Mouse (Mus musculus) mammary gland, adult 2 months (tissue): Measurements from ENCODE around the gene Hoxa5. TPM values are rescaled to one million over a fixed set of nuclear protein-coding genes. Genes with fewer than 3 reads are reported as not detected.

Experiments
- polyA plus RNA-seq: library from polyadenylated mRNA; depleted of rRNA; stranded (reverse); fragments of >200 nt; gene quantifications from 2 replicates; pipeline ENCODE4 v1.2.3, GENCODE M21; 2012; ENCODE audit warnings: low replicate concordance; rRNA removed

Hoxa5 gene
- 3.1 and 6.1 TPM in 2 replicates for polyA plus RNA-seq

DNA sequence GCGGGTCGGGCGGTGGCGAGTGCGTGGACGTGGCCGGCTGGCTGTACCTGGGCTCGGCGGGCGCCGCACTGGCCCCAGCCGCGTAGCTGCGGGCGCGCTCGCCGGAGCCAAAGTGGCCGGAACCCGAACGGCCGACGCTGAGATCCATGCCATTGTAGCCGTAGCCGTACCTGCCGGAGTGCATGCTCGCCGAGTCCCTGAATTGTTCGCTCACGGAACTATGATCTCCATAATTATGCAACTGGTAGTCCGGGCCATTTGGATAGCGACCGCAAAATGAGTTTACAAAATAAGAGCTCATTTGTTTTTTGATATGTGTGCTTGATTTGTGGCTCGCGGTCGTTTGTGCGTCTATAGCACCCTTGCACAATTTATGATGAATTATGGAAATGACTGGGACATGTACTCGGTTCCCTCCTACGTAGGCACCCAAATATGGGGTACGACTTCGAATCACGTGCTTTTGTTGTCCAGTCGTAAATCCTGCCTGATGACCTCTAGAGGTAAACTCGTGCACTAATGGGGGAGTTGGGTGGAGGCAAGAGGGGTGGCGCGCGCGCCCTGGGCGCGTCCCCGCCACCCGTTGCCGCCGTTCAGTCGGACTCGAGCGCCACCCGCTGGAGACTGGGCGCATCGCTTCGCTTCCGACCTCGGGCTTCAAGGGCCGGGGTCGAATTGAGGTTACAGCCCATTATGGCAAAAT lies at the start of gene Hoxa5:
TSS of gene Hoxa5 (minus strand) at position 538 of the 703 bp plus-strand sequence.

DNA sequence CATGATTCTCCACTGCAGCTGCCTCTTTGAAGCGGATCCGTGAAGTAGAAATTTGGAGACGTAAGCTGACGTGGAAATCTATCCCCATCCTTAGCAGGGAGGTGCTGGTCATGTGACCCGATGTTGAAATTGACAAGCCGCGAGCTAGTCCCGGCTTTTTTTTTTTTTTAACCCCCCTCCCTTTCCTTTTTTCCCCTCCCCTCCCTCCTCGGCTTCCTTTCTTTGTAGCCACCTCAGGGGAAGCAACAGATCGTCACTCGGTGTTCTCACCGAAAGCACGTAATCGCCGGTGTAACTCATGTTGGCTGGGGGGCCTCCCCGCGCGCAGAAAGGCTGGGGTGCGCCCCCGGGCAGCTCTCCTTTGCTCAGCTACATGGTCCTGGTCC lies 41.4 kb upstream of the Hoxa5 start, which contains the start of gene Hoxa11:
TSS of gene Hoxa11 (minus strand) at position 54 of the 386 bp plus-strand sequence.

DNA sequence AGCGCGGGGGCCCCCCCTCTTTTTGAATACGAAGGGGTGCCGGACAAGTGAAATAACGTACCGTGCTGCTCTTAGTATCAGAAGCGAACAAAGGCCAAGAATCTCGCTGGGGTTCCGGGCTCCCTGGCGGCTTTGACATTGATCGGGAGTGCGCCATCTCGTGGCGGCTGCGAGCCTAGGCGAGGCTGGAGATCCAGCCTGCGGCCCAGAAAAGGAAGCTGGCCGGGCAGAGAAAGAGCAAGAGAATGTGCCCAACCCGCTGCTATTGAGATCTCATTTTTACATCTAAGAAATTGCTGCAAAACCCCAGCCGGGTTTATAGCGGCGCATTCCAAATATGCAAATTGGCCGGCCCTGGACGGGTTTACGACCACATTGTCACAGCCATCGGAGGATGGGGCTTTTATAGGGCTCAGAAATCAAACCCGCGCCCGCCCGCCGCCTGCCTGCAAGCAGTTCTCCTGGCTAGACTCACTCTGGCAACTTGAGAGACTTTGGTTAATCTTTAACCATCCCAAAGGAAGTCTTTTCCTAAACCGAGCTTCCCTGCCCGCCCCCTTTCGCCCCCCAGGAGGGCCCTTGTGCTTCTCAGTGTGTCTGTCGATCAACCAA lies 36.1 kb upstream of the Hoxa5 start, which contains the start of gene Hoxa10:
TSS of gene Hoxa10 (minus strand) at position 466 of the 612 bp plus-strand sequence.

DNA sequence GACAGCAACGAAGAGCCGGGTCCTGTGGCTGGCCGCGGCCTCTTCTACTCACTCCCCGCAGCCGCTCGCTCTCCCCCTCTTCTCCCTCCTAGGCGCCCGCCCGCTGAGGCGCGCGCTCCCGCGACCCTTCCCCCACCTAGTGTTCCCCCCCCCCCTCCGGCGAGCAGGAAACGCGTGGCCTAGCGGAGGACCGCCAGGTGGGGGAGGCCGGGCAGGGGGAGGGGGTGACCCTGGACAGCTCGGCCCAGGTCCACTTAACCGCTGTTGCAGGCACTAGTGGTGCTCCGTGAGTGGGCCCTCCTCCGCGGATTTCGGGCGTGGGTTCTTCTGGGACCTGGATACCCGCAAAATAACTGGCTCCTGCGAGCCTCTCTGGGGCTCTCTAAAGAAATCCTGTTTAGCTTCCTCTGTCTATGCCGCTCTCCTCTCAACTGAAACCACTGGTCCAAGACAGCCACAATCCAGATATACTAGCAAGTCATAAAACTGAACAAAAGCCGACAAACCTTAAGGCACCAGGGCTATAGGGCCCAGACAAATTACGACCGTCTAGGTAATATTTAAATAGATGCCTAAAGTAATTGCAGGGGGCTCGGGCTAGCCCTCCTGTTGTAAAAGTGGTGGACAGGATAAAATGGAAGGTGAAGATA lies 26.3 kb upstream of the Hoxa5 start, which contains the start of gene Hoxa9:
TSS of gene Hoxa9 (minus strand) at position 574 of the 650 bp plus-strand sequence.

DNA sequence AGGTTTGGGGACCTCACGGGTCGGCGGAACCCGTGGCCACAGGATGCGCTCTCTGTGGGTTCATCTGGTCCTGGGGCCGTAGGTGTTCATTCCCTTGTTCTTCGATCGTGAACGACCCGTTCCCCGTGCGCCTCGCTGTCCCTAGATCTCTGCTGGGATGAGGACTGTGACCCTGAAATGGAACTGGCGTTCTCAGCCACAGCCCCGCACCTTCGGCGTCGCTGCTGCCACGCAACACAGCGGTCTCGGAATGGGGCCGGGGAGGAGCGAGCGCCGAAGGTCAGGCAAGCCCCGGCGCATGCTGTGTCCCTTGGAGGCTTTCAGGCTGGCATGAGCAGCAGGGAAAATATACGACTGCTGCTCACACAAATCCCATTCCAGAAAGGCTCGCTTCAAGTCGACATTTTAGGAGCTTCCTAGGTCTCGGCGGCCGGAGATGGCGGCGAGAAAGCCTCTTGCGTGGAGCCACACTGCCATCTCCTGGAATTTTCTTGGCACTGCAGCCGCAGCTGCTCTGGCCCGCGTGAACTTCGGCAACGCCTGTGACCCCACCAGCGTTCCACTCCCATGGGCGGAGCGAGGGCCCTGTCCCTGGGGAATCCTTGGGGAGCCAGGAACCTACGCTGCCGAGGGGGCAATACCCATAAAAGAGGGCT lies 17.1 kb upstream of the Hoxa5 start, which contains the start of gene Hoxa7:
TSS of gene Hoxa7 (minus strand) at position 518 of the 656 bp plus-strand sequence.

DNA sequence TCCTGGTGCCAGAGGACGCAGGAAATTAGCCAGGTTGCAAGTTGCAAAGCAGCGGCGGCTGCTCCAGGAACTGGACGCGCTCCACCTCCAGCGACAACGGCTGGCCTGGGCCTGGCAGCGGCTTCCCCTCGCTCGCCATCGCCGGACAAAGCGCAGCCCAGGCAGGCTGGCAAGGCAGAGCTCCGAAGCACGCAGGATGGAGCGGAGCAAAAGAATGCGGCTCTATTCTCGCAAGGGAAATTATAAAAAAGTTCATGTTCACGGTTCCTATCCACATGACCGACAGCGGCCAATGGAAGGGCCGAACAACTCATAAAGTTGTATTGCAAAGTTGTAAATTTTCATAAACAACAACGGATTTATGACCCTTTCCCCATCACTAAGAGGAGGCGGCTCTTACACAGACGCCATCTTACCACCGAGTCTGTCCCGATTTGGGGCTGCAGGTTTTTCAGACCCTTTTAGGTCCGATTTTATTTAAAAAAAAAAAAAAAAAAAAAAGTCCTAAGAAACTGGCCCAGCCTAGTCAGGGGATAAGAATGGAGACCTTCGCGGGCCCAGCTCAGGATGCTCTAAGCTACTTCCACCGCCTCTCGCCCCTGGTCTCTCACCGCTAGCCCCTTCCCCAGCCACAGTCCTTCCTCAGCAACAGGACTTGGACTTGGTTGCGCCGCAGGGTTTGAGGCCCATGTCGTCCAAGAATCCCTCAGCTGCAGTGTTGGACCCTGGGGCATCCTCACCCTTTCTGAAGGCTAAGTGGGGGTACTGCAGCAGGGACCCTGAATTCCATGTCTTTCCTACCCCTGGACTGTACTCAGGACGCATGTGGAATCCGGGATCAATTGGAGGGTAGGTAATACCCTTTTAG lies 9.0 kb upstream of the Hoxa5 start, which contains the start of the genes Hoxa3 and Gm28308:
TSS of gene Hoxa3 (minus strand) at position 218 of the 868 bp plus-strand sequence.
TSS of gene Gm28308 (minus strand) at position 221 of the 868 bp plus-strand sequence.

DNA sequence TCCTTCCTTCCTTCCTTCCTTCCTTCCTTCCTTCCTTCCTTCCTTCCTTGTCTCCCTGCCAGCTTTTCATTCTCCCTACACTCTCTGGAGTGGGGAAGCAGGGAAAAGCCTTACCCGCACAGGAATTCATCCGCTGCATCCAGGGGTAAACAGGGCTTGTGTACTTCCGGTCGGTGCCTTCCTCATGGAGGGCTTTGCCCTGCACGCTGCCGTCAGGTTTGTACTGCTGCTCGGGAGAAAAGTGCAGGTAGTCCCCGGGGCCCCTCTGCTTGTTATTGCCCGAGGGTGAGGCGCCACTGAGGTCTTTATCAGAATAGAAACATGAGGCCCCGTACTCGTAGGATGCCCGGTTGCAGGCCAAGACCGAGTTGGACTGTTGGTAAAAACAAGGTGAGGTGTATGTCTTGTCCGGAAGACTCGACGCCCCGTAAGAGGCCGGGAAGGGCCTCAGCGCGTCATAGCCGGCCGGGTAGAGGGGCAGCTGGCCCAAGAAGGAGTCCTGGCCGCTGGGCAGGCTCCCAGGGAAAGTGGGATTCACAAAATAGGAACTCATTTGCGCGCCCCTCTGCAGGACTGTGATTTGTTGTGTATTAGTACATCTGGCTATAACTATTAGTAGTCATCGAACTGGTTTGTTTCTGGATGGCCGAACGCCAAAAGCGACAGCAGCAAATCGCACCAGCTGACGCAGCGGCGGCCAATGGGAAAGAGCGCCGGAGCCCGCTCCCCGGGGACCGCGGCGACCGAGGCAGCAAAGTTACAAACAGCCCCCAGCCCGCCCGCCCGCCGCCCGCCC lies 3.9 kb upstream of the Hoxa5 start, which contains the start of gene Hoxa6:
TSS of gene Hoxa6 (minus strand) at position 651 of the 796 bp plus-strand sequence.

DNA sequence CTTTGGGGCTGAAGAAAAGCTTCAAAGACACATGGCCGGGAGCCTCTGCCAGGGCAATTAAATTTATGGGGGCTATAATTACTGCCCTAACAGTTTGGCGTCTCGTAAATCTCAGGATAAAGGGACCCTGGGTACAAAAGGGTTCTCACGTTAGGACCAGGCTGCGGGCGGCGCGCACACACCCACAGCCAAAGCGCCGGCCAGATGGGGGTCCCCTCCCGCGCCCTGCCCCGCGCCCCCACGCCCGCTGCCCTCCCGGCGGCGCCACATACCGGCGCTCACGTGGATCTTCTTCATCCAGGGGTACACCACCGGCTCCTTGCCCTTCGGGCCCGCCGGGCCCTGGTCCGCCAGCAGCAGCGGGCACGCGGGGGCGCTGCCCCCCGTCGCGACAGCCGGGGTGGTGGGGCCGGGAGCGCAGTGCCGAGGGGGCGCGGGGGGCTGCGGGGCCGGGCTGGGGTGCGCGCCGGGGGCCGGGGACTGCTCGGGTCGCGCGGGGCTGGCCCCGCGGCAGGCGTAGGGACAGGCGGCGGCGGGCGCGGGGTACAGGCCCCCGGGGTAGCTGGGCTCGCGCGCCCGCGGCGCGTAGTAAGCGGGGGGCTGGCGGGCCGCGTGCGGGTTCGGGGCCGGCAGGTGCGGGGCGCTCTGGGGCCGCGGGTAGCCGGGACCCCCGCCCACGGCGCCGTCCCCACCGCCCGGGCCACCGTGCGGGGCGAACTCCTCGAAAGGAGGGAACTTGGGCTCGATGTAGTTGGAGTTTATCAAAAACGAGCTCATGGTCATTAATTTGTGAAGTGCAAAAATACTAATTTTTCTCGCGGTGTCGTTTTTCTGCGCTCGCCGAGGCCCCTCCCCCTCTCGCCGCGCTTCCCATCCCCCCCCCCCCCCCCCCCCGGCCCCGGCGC lies 13.2 kb downstream of the Hoxa5 start, which contains the start of gene Hoxa4:
TSS of gene Hoxa4 (minus strand) at position 848 of the 905 bp plus-strand sequence.

DNA sequence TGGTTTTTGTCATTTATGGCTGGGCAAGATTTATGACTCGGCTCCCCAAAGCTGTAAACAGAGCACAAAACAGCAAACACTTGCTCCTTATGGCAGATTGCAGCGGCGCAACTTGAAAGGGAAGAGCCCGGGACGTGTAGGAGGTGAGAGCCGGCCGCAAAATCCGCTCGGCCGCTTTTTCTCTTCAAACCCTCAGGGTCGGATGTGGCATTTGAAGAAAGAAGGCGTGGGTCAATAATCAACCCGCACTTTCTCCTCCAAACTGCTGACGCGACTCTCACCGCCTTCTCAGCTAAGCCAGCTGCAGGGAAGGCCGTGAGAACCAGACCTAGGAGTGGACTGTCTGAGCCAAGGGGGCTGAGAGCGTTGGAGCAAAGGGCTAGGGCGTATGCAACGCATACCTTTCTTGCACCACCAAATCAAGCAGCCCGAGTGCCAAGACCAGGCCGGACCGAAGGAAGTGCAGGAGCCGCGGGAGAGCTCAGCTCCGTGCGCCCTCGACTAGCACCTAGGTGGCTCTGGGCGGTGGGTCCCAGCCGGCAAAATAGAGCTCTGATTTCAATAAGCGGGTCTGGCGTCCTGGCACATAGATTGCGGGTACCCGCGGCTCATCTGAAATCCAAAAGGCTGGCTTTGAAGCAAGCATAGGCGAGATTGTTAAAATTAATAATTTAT lies 27.2 kb downstream of the Hoxa5 start, which contains the start of gene 5730596B20Rik:
TSS of gene 5730596B20Rik (plus strand) at position 438 of the 675 bp plus-strand sequence.

DNA sequence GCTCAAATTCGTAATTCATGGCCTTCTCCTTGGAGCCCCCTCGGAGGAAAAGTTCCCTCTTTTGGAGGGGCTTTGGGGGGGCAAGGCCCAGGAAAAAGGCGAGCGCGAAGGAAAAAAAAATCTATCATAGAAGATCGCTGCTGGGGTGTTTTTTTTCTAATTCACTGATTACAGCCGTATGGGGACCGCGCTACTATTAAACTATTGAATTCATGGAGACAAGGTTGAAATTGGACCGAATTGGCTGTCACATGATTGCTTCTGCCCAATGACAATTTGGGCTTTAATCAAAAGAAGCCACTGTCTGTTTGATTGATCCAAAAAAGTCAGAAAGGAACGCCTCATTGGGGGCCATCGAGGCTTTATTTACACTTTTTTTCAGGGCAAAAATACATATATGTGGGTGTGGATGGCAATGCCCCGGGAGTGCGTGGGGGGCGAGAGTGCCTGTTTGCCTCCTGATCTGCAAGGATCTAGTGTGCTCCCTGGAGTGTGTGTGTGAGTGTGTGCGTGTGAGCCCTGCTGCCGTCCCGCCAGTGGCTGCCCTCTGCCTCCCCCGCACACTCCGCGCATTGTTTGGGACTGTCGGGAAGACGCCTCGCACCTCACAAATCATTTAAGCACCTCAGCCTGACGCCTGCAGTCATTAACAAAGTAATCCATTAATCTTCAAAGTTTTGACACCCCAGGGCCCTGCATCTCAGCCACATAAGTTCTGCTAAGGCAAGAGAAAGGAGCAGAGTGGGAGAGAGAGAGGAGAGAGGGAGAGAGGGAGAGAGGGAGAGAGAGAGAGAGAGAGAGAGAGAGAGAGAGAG lies 39.6 kb downstream of the Hoxa5 start, which contains the start of gene Hoxa2:
TSS of gene Hoxa2 (minus strand) at position 206 of the 815 bp plus-strand sequence.

DNA sequence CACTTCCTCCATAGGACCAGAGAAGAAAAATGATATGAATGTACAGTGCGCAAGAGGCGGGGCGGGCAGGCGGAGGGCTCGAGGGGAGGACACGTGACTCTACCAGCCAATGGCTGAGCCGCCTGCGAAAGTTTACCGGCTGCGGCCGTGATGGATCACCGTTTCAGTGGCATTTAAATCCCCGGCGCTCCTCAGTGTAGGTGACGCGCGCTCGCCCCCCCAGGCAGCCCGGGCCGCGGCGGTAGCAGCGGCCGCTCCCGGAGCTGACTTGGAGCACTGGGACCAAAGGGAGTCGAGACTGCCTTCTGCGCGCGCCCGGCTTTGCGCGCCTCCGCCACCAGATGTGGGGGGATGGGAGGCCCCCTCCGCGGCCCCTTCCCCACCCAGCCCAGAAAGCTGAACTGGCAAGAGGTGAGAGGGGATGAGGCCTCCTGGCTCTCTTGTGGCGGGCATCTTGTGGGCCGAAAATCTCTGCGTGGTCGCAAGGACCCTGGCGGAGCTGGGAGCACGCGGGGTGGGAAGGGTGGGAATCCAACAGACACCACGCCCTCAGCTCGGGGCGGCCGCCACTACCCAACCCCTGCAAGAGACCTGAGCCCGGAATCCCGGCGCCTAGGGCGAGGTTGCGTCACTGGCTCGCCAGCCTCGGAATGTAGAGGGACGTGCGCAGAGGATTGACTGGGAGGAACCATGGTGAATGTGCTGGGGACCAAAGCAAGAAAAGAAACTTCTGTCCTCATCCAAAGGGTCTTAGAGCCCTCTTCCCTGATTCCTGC lies 45.9 kb downstream of the Hoxa5 start, which contains the start of gene Hoxa1:
TSS of gene Hoxa1 (minus strand) at position 42 of the 776 bp plus-strand sequence.

Other genes with a start within 250 kb of the Hoxa5 start
- gene Skap2, start 192.0 kb downstream of the Hoxa5 start, polyA plus RNA-seq, result 6.7 and 16.1 TPM in 2 replicates
- gene Hoxa1, start 46.3 kb downstream of the Hoxa5 start, polyA plus RNA-seq, result 1.6 and 2.6 TPM in 2 replicates
- 1.3 TPM in 2 replicates for gene Hoxa2, start 39.8 kb downstream of the Hoxa5 start, polyA plus RNA-seq
- 0.03 TPM in 1 of 2 replicates, not detected in the other for gene 5730596B20Rik, start 27.1 kb downstream of the Hoxa5 start, polyA plus RNA-seq
- gene Hoxa4, start 12.8 kb downstream of the Hoxa5 start, polyA plus RNA-seq, result 1.9 and 3.3 TPM in 2 replicates
- gene Hoxa6, start 4.1 kb upstream of the Hoxa5 start, polyA plus RNA-seq, result 2.0 and 2.7 TPM in 2 replicates
- 3.6 and 7.8 TPM in 2 replicates for gene Hoxa3, start 8.7 kb upstream of the Hoxa5 start, polyA plus RNA-seq
- gene Gm28308, start 8.8 kb upstream of the Hoxa5 start, polyA plus RNA-seq, result 1.4 and 3.1 TPM in 2 replicates
- 14.6 and 16.5 TPM in 2 replicates for gene Hoxa7, start 17.3 kb upstream of the Hoxa5 start, polyA plus RNA-seq
- gene Hoxa9, start 26.5 kb upstream of the Hoxa5 start, polyA plus RNA-seq, result 9.8 and 43.7 TPM in 2 replicates
- gene Hoxa10, start 36.3 kb upstream of the Hoxa5 start, polyA plus RNA-seq, result 3.2 and 5.4 TPM in 2 replicates
- gene Hoxa11, start 41.2 kb upstream of the Hoxa5 start, polyA plus RNA-seq, result not detected in 2 replicates
- gene Hoxa13, start 56.3 kb upstream of the Hoxa5 start, polyA plus RNA-seq, result not detected in 2 replicates
- gene Evx1, start 108.9 kb upstream of the Hoxa5 start, polyA plus RNA-seq, result not detected in 2 replicates